Mouse (Mus musculus): Measurements from ENCODE around the gene Metap1.

- TF ChIP-seq CTCF (IDR thresholded peaks at IDR 0.05; ENCODE audit: low read depth, low read length) (no peak), POLR2A (IDR thresholded peaks at IDR 0.05; ENCODE audit: insufficient read depth, low read length) (no peak), EP300 (IDR thresholded peaks at IDR 0.05; ENCODE audit: insufficient read depth, low read depth, low read length) (no peak)
Measured at GRCm38 (mm10) chr3:138461832-138462231, 27.5 kb downstream of the Metap1 start.

All from ES-Bruce4 (cell line).